Mouse (Mus musculus) erythroblast, embryonic 14.5 days (primary cell): Measurements from ENCODE around the gene Slc51b. TPM values are rescaled to one million over a fixed set of nuclear protein-coding genes. Genes with fewer than 3 reads are reported as not detected.

Experiments used
- H3K27me3 ChIP-seq: 2 replicates; pipeline ENCODE4 v1.6.1; 2012; ENCODE audit warnings: inconsistent platforms; ENCODE audit not compliant: control insufficient read depth
- H3K36me3 ChIP-seq: 2 replicates; pipeline ENCODE4 v1.6.1; 2012; ENCODE audit warnings: mild to moderate bottlenecking, inconsistent platforms; ENCODE audit not compliant: control insufficient read depth
- H3K4me1 ChIP-seq: 2 replicates; pipeline ENCODE4 v1.6.1; 2012; ENCODE audit warnings: inconsistent platforms; ENCODE audit not compliant: control insufficient read depth
- H3K4me3 ChIP-seq: replicated peaks from 2 replicates; pipeline ENCODE3; 2012; ENCODE audit warnings: moderate library complexity, mild to moderate bottlenecking, inconsistent platforms
- H3K9me3 ChIP-seq: 2 replicates; pipeline ENCODE4 v1.6.1; 2012; ENCODE audit warnings: low read length, inconsistent platforms, mixed read lengths; ENCODE audit not compliant: control insufficient read depth
- GATA1 ChIP-seq: IDR thresholded peaks from 2 replicates; pipeline ENCODE4 v1.6.1; 2012; ENCODE audit warnings: low read length, inconsistent platforms, mixed read lengths
- TAL1 ChIP-seq: IDR thresholded peaks from 3 replicates; pipeline ENCODE4 v1.6.1; 2012; ENCODE audit warnings: low read length, inconsistent platforms, mixed read lengths
- polyA plus RNA-seq: library from polyadenylated mRNA; stranded (reverse); fragments of >175 nt; gene quantifications from 2 replicates; pipeline ENCODE4 v1.2.3, GENCODE M21; 2012

Slc51b gene
- polyA plus RNA-seq, 1 experiment = not detected

DNA sequence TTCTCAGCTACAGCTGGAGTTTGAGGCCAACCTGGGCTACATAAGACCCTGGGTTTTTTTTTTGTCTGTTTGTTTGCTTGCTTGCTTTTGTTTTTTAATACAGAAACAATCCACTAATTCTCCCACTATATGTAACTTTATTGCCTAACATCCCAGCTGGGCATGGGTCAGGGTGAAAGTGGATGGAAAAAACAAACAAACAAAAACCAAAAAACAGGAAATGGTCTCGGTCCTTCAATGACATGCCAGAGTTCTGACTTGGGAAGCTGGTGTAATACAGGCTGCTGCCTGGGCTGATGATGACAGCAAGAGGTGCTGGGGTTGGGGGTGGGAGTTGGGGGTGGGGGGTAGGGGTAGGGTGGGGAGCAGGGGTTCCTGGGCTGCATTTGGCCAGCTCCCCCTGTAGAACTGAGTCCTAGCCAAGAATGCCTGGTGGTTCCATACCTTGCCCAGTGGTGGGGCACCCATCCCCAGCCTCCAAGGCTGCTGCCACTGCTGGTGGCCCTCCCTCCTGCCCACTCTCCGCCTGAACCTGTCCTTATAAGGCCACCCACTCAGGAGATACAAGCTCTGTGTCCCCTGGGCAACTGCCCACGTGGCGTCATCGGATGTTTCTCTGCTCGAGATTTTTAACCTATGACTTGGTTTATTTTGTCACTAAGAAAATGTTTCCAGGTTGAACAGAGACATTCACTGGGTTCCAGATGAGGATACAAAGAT is 40.6 kb downstream of the Slc51b start:
- Histone ChIP-seq H3K9me3 (no peaks in the 10 kb centered on the region), H3K4me1 (no peaks in the 10 kb centered on the region), H3K4me3 (no peak overlapping the region), H3K36me3 (no peaks in the 10 kb centered on the region), H3K27me3 (no peaks in the 10 kb centered on the region)
- TF ChIP-seq GATA1 (no peak), TAL1 (no peak)

DNA sequence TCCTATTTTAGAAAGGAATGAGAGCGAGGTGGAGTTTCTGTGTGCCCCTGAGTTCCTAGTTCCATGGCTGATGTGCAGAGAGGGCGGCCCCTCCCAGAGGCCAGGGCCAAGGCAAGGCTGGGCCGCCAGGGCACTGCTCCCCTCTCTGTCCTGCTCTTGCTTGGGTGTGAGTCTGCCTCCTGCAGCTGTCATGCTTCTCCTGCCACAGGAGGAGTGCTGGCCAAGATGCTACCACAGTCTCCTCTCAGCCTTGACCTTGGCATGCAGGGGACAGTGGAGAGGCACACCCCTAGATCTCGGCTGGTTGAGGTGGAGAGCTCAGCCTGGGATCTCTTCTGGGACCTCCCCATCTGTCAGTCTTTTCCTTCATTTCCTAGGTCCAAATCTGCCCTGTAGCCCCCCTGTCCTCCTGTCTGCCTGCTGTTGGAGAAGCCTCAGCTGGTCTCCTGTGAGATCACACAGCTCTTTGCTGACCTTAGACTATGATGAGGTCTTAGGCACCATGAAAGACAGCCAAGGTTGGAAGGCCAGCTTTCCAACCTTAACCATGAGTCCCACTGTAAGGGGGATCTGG is 41.7 kb downstream of the Slc51b start:
- no peaks in the 10 kb centered on the region for H3K9me3 ChIP-seq
- no peaks in the 10 kb centered on the region for H3K4me1 ChIP-seq
- no peak overlapping the region for H3K4me3 ChIP-seq
- H3K27me3 ChIP-seq = no peaks in the 10 kb centered on the region
- no peaks in the 10 kb centered on the region for H3K36me3 ChIP-seq
- TF ChIP-seq GATA1 (no peak), TAL1 (no peak)

DNA sequence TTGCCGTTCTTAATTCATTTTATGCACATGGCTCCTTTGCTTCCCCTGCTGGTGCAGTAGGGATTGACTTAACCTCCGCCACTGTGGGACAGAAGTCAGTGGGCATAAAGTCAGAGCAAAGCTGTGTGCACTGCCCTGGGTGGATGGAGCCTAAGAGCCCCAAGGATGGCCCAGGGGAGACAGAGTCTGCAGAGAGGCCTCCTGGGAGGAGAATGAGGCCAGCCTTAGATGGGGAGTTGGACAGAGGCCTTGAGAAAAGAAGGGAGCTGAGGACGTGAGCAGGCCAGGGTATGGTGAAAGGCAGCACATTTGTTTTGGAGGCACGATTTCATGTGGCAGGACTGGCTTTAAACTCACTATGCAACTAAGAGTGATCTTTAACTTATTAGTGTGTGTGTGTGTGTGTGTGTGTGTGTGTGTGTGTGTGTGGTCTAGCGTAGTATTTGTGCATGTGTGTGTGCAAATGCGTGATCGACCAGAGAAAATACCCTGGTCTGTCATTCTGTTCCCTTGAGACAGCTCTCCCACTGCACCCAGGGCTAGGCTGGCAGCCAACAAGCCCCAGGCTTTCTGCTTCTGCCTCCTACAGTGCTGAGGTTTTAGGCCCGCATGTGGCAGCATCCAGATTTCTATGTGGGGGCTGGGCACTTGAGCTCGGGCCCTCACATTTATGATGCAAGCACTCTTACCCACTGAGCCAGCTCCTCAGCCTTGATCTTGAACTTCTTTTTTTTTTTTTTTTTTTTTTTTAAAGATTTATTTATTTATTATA is 47.4 kb downstream of the Slc51b start:
- H3K4me1 ChIP-seq = no peaks in the 10 kb centered on the region
- no peaks in the 10 kb centered on the region for H3K27me3 ChIP-seq
- TF ChIP-seq TAL1 = no peak
- TF ChIP-seq GATA1 = no peak
- H3K4me3 ChIP-seq = no peak overlapping the region
- no peaks in the 10 kb centered on the region for H3K9me3 ChIP-seq
- peaks cover 5% of the 10 kb centered on the region for H3K36me3 ChIP-seq

DNA sequence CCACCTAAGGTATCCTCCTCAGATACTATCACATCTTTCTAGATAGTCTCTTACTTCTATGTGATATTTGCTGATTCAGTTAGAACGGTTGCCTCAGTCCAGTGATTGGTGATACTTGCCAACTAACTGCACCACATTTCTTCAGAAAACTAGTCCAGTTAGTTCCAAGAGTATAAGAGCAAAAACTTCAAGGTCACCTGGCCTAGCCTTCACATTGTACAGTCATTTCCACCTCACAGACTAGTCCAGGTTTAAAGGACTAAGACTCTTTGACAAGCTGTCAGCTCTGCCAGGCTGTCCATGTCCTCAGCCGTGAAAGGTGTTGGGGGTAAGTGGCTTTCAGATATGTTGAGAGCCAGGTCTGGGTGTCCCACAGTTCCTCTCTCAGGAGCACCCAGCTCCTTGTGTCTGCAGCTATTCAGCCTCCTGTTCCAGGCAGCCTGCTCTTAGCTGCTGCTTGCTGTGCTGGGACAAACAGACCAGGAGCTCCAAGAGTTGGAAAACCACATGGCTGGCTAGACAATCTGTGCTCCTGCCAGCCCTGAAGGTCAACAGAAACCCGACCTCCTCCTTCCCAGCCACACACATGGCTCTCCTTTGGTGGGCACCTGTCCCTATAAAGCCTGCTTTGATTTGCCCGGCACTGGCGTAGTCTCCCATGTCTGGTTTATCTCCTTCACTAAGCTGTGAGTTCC is 48.1 kb downstream of the Slc51b start:
- TF ChIP-seq GATA1 = no peak
- TF ChIP-seq TAL1 = no peak
- Histone ChIP-seq H3K27me3 (no peaks in the 10 kb centered on the region), H3K36me3 (peaks cover 5% of the 10 kb centered on the region), H3K9me3 (no peaks in the 10 kb centered on the region), H3K4me3 (no peak overlapping the region), H3K4me1 (no peaks in the 10 kb centered on the region)

DNA sequence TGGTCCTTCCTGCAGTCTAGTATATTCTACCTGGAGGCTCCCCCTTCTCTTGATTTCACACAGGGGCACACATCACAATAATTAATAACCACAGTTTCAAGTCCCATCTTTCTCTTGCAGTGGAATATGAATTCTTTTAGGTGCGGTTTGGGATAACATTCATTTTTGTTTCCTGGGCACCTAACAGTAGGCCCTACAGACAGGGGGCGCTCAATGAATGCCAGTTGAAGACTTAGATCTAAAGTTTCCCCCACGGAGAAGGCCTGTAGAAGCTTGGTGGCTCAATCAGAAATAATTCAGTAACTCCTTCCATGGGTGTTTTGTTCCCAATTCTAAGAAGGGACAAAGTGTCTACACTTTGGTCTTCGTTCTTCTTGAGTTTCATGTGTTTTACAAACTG is 50.3 kb downstream of the Slc51b start:
- Histone ChIP-seq H3K27me3 (no peaks in the 10 kb centered on the region), H3K4me3 (no peak overlapping the region), H3K9me3 (no peaks in the 10 kb centered on the region), H3K36me3 (peaks cover 7% of the 10 kb centered on the region), H3K4me1 (no peaks in the 10 kb centered on the region)
- TF ChIP-seq TAL1 = no peak
- TF ChIP-seq GATA1 = no peak

DNA sequence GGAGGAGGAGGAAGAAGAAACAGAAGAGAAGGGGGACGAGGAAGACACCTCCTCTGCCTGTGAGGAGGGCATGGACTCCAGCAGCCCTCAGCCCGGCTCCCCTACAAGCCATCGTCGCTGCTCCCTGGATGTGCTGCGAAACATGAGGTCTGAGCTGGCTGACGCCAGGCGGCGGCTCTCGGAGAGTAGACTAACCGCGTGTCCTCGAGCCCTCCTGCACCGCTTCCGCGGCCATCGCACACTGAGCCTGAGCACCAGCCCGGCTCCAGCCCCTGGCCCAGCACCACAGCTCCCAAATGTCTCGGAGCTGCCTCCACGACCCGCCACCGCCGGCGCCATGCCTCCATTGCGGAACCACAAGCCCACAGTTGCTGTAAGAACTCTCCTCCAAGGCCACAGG is 51.0 kb downstream of the Slc51b start:
- Histone ChIP-seq H3K9me3 (no peaks in the 10 kb centered on the region), H3K36me3 (peaks cover 7% of the 10 kb centered on the region), H3K27me3 (no peaks in the 10 kb centered on the region), H3K4me3 (no peak overlapping the region), H3K4me1 (no peaks in the 10 kb centered on the region)
- TF ChIP-seq GATA1 (no peak), TAL1 (no peak)

DNA sequence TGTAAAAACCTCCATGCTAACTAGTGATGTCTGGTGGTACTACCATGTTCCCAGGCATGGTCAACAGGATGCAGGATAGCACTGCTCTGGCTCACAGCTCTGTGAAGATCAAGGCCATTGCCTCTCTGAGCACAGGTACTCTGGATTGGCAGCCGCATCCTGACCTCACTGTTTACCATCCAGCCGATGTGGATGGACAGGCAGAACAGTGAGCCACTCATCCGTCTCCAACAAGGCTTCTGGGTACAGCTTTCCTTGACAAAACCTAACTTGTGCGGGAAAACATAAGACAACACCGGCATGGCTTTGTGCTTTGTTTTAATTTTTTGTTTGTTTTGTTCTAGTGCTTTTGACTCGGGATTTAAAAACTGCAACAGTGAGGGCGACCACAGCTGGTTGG is 57.0 kb downstream of the Slc51b start:
- no peak overlapping the region for H3K4me3 ChIP-seq
- peaks cover 30% of the 10 kb centered on the region for H3K36me3 ChIP-seq
- H3K4me1 ChIP-seq = no peaks in the 10 kb centered on the region
- H3K27me3 ChIP-seq = no peaks in the 10 kb centered on the region
- TF ChIP-seq GATA1 = no peak
- no peak for TF ChIP-seq TAL1
- H3K9me3 ChIP-seq = no peaks in the 10 kb centered on the region

DNA sequence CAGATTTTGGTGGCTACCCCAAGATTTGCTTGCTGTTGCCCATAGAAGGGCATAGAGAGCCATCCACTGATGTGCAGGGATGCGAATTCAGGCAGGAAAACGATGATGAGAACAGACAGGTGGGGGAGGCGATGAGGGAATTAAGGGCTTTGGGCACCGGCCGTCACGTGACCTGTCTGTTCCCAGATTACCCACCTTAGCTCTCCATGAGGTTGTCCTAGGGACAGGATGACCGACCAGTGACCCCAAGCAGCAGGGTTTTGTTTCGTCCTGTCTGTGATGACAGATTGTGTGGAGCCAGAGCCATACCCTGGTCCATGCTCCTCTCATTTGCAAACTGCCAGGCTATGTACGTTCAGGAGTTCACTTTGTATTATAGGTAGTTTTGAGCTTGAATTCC is 59.1 kb downstream of the Slc51b start:
- TF ChIP-seq TAL1 (no peak), GATA1 (no peak)
- no peak overlapping the region for H3K4me3 ChIP-seq
- no peaks in the 10 kb centered on the region for H3K9me3 ChIP-seq
- peaks cover 45% of the 10 kb centered on the region for H3K36me3 ChIP-seq
- H3K4me1 ChIP-seq = peaks cover 10% of the 10 kb centered on the region
- H3K27me3 ChIP-seq = no peaks in the 10 kb centered on the region

Other genes starting within 250 kb of the Slc51b start
- gene Parp16, start 227.6 kb downstream of the Slc51b start, polyA plus RNA-seq = 3.0 and 3.3 TPM in 2 replicates
- not detected in 2 replicates for gene Cilp, start 157.8 kb downstream of the Slc51b start, polyA plus RNA-seq
- gene Clpx, start 128.7 kb downstream of the Slc51b start, polyA plus RNA-seq = 0.86 and 1.1 TPM in 2 replicates
- gene Pdcd7, start 76.9 kb downstream of the Slc51b start, polyA plus RNA-seq = 0.99 and 1.1 TPM in 2 replicates
- gene Ubap1l, start 61.9 kb downstream of the Slc51b start, polyA plus RNA-seq = 0.05 and 0.06 TPM in 2 replicates
- not detected in 2 replicates for gene Kbtbd13, start 31.3 kb downstream of the Slc51b start, polyA plus RNA-seq
- 0.03 TPM in 1 of 2 replicates, not detected in the other for gene Rasl12, start 24.4 kb downstream of the Slc51b start, polyA plus RNA-seq
- 0.14 and 0.22 TPM in 2 replicates for gene Mtfmt, start 12.8 kb upstream of the Slc51b start, polyA plus RNA-seq
- 0.25 and 0.51 TPM in 2 replicates for gene Spg21, start 38.0 kb upstream of the Slc51b start, polyA plus RNA-seq
- gene Ankdd1a, start 97.2 kb upstream of the Slc51b start, polyA plus RNA-seq = not detected in 2 replicates
- gene Plekho2, start 157.1 kb upstream of the Slc51b start, polyA plus RNA-seq = 11.7 and 13.8 TPM in 2 replicates
- 4.9 and 5.2 TPM in 2 replicates for gene Pif1, start 164.2 kb upstream of the Slc51b start, polyA plus RNA-seq
- gene Rbpms2, start 206.7 kb upstream of the Slc51b start, polyA plus RNA-seq = 0.09 and 0.12 TPM in 2 replicates
- gene Oaz2, start 245.0 kb upstream of the Slc51b start, polyA plus RNA-seq = 10.5 and 13.6 TPM in 2 replicates